Mouse (Mus musculus) Muller cell, postnatal 12 days (primary cell): Measurements from ENCODE around the gene Insrr.
"Not testable (repeated sequence)": the region's sequence is repeated elsewhere in the genome, so short reads cannot be mapped to it uniquely, and the experiment has no call there.

Source experiments
- DNase-seq: peaks from one replicate; pipeline ENCODE4 v3.0.0-alpha.2; 2015; ENCODE audit errors: inconsistent ontology term

Insrr gene

GRCm38 (mm10) chr3:87778283-87778682 lies 18.5 kb upstream of the Insrr start:
- no peak for DNase-seq

- DNase-seq: no peak
These were observed 17.7 kb upstream of the Insrr start for GRCm38 (mm10) chr3:87779086-87779485.

GRCm38 (mm10) chr3:87783282-87784023 lies 13.3 kb upstream of the Insrr start:
- DNase-seq: no peak

- no peak for DNase-seq
These were observed 11.6 kb upstream of the Insrr start for GRCm38 (mm10) chr3:87785156-87785555.

- peak; percentile 51 for DNase-seq
These were observed 11.0 kb upstream of the Insrr start for GRCm38 (mm10) chr3:87785626-87786214.

GRCm38 (mm10) chr3:87789248-87789647 lies 7.5 kb upstream of the Insrr start:
- no peak for DNase-seq

- DNase-seq: no peak
These were observed 7.0 kb upstream of the Insrr start for GRCm38 (mm10) chr3:87789768-87790167.

- peak; percentile 45 for DNase-seq
These were observed 1.8 kb upstream of the Insrr start, which contains the start of gene Ntrk1 for GRCm38 (mm10) chr3:87794922-87795325. TSS of gene Ntrk1 (minus strand) at chr3:87795162.

- DNase-seq: peak; percentile 57
These were observed 1.1 kb upstream of the Insrr start for GRCm38 (mm10) chr3:87795336-87796277.

- no peak for DNase-seq
These were observed 4.9 kb downstream of the Insrr start for GRCm38 (mm10) chr3:87801681-87802080.

- DNase-seq: peak; percentile 44
These were observed 7.4 kb downstream of the Insrr start for GRCm38 (mm10) chr3:87804038-87804677.

- peak; percentile 20 for DNase-seq
These were observed 12.7 kb downstream of the Insrr start for GRCm38 (mm10) chr3:87809322-87809962.

GRCm38 (mm10) chr3:87811297-87811696 lies 14.5 kb downstream of the Insrr start:
- no peak for DNase-seq

- no peak for DNase-seq
These were observed 15.7 kb downstream of the Insrr start for GRCm38 (mm10) chr3:87812413-87812812.

GRCm38 (mm10) chr3:87812873-87813272 lies 16.1 kb downstream of the Insrr start:
- peak; percentile 27 for DNase-seq

GRCm38 (mm10) chr3:87816166-87816565 lies 19.4 kb downstream of the Insrr start:
- no peak for DNase-seq

- peak; percentile 48 for DNase-seq
These were observed 19.9 kb downstream of the Insrr start for GRCm38 (mm10) chr3:87816646-87817093.

GRCm38 (mm10) chr3:87818226-87818625 lies 21.5 kb downstream of the Insrr start:
- no peak for DNase-seq

- DNase-seq: not testable (repeated sequence)
These were observed 27.5 kb downstream of the Insrr start, which contains the start of gene Pear1 for GRCm38 (mm10) chr3:87824206-87824605. TSS of gene Pear1 (minus strand) at chr3:87824306.

- DNase-seq: no peak
These were observed 31.7 kb downstream of the Insrr start for GRCm38 (mm10) chr3:87828435-87828834.

GRCm38 (mm10) chr3:87829025-87829424 lies 32.3 kb downstream of the Insrr start:
- no peak for DNase-seq
